Mouse (Mus musculus) lung, postnatal 0 days (tissue): ENCODE measurements around the gene Prl4a1. TPM values are rescaled to one million over a fixed set of nuclear protein-coding genes. Genes with fewer than 3 reads are reported as not detected.
"Not testable (repeated sequence)": the region's sequence is repeated elsewhere in the genome, so short reads cannot be mapped to it uniquely, and the experiment has no call there.

Experiments used
- ATAC-seq: fragments of 200-750 bp; cut with Nextera tagmentation; 2 replicates; pipeline ENCODE4 v1.8.0; 2017; ENCODE audit warnings: moderate library complexity
- DNase-seq: peaks from one replicate; pipeline ENCODE4 v3.0.0-alpha.2; 2016; ENCODE audit warnings: low spot score
- H3K27ac ChIP-seq: fragments of 300-500 bp; sonication (generic); 2 replicates; pipeline ENCODE4 v1.5.1; 2014; ENCODE audit warnings: antibody characterized with exemption, mild to moderate bottlenecking, low read length, mixed read lengths
- H3K27me3 ChIP-seq: fragments of 300-500 bp; sonication (generic); replicated peaks from 2 replicates; pipeline ENCODE4 v1.6.1; 2014; ENCODE audit warnings: low read length, mixed read lengths; ENCODE audit not compliant: insufficient read depth
- H3K36me3 ChIP-seq: fragments of 300-500 bp; sonication (generic); 2 replicates; pipeline ENCODE4 v1.6.1; 2014; ENCODE audit warnings: low read length, mixed read lengths; ENCODE audit not compliant: insufficient read depth
- H3K4me1 ChIP-seq: fragments of 300-500 bp; sonication (generic); 2 replicates; pipeline ENCODE4 v1.6.1; 2014; ENCODE audit warnings: antibody characterized with exemption, low read depth, low read length, mixed read lengths; ENCODE audit not compliant: insufficient read depth
- H3K4me2 ChIP-seq: fragments of 300-500 bp; sonication (generic); replicated peaks from 2 replicates; pipeline ENCODE4 v1.6.1; 2014; ENCODE audit warnings: low read depth, mild to moderate bottlenecking, low read length, moderate library complexity, mixed read lengths
- H3K4me3 ChIP-seq: fragments of 300-500 bp; sonication (generic); 2 replicates; pipeline ENCODE4 v1.5.1; 2014; ENCODE audit warnings: low read depth, low read length
- H3K9ac ChIP-seq: fragments of 300-500 bp; sonication (generic); replicated peaks from 2 replicates; pipeline ENCODE4 v1.6.1; 2014; ENCODE audit warnings: low read depth, mild to moderate bottlenecking
- H3K9me3 ChIP-seq: fragments of 300-500 bp; sonication (generic); 2 replicates; pipeline ENCODE4 v1.6.1; 2016; ENCODE audit warnings: low read length, mixed read lengths
- CTCF ChIP-seq: IDR thresholded peaks from 2 replicates; pipeline ENCODE4 v1.5.1; 2016; ENCODE audit warnings: antibody characterized with exemption, mild to moderate bottlenecking
- EP300 ChIP-seq: IDR thresholded peaks from 2 replicates; pipeline ENCODE4 v1.6.1; 2016; ENCODE audit warnings: antibody characterized with exemption, mild to moderate bottlenecking, control low read depth
- WGBS: fragments of 180-500 bp; shearing (Covaris S2); extraction: QIAGEN DNeasy Blood & Tissue Kit; methylation state at CpG from one replicate; pipeline ENCODE4 v1.1.7; 2014; 5-methylcytosine and 5-hydroxymethylcytosine counted together
- polyA plus RNA-seq: library from polyadenylated mRNA; unstranded; fragments of >200 nt; fragmentation: Nextera tagmentation; extraction: Ambion mirVana; gene quantifications from 2 replicates; pipeline ENCODE4 v1.2.1, GENCODE M21; 2015

Prl4a1 gene
- not detected in 2 replicates for polyA plus RNA-seq

DNA sequence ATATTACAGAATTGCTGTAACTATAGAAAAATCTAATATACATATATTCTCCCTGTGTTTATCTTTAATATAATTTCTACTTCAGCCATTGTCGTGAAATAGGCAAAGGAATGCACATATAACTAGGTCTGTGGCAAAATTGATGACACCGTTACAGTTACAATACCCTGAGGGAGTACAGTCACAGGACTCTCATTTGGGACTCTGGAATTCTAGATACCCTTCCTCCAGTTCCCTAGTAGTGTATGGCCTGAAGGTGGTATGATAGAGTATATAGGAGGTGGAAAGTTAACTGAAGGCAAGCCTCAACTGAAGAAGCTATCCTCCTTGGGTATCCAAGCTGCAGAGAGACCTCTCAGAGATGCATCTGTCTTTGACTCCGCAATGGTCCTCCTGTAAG lies at the start of gene Prl4a1:
TSS of gene Prl4a1 (plus strand) at position 301 of the 400 bp plus-strand sequence.
- ATAC-seq (no peak), DNase-seq (no peak)
- no peak for TF ChIP-seq EP300
- no peak for TF ChIP-seq CTCF
- 91% methylated on average over 3 of the region's 3 CpGs for WGBS
- Histone ChIP-seq H3K27ac (no peak within 1 kb of the TSS), H3K9me3 (no peaks in the 10 kb centered on the region), H3K4me1 (no peaks in the 10 kb centered on the region), H3K9ac (no peak within 1 kb of the TSS), H3K36me3 (no peaks in the 10 kb centered on the region), H3K4me3 (no peak within 1 kb of the TSS), H3K27me3 (no peaks in the 10 kb centered on the region), H3K4me2 (no peak within 1 kb of the TSS)

DNA sequence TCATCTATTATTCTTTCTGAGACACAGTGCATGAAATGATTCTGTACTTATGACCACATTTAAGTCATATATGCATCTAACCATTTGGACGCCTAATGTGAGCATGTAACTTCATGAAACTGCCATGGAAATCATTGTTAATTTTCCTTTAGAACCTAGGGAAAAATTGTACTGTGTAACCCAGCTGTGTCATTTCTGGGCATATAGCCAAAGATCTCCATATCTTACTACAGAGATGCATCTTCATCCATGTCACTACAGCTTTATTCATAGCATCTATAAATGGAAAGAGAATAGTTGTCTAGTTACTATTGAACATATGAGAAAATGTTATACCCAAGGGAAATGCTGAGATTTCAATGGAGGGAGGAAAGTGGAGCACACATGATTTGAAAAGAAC lies 43.1 kb upstream of the Prl4a1 start:
- no peaks in the 10 kb centered on the region for H3K4me1 ChIP-seq
- H3K9ac ChIP-seq: no peak overlapping the region
- no peaks in the 10 kb centered on the region for H3K27me3 ChIP-seq
- H3K4me2 ChIP-seq: no peak overlapping the region
- TF ChIP-seq EP300 (no peak), CTCF (no peak)
- H3K4me3 ChIP-seq: no peak overlapping the region
- no peaks in the 10 kb centered on the region for H3K36me3 ChIP-seq
- ATAC-seq (no peak), DNase-seq (no peak)
- no peak overlapping the region for H3K27ac ChIP-seq
- H3K9me3 ChIP-seq: no peaks in the 10 kb centered on the region
- 68% methylated on average over 1 of the region's 1 CpGs for WGBS

DNA sequence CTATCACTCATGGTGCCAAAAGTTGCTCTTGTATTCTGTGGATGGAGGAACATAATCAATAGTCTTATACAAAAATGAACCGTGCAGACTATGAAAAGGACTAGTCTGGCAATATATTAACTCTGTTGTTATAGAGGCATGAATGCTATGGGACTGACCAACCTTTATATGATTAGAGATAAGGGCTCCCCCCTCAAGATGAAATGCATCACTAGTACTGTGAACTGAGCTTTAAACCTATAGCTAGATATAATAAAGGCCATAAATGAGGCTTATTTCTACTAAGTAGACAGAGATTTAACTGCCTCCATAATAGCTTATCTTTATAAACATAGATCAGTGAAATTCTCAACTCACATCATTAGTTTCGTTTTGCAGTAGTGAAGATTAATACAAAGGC lies 41.7 kb upstream of the Prl4a1 start:
- not testable (repeated sequence) for H3K4me2 ChIP-seq, H3K9me3 ChIP-seq, DNase-seq, H3K4me1 ChIP-seq, H3K4me3 ChIP-seq, H3K36me3 ChIP-seq, H3K27me3 ChIP-seq, ATAC-seq, H3K27ac ChIP-seq, H3K9ac ChIP-seq
- WGBS: 48% methylated on average over 2 of the region's 2 CpGs

DNA sequence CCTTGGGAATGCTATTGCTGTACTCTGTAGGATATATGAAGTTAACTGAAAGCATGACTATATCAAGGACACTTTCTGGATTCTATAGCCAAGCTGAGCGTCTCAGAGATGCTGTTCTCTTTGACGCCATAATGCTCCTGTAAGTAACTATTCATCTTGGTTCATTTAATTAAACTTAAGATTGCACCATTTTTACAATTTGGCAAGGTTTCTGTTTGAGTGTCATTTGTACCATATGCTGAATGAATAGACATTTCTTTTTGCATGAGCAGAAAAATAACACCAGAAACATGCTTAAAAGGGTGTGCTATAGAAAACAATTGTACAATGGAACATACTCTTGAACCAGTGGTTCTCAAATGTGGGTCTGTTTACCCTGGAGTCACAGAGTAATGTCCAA lies 38.4 kb upstream of the Prl4a1 start:
- Histone ChIP-seq H3K27ac (no peak overlapping the region), H3K9ac (no peak overlapping the region), H3K9me3 (no peaks in the 10 kb centered on the region), H3K4me2 (no peak overlapping the region), H3K27me3 (no peaks in the 10 kb centered on the region), H3K4me1 (no peaks in the 10 kb centered on the region), H3K36me3 (no peaks in the 10 kb centered on the region), H3K4me3 (no peak overlapping the region)
- ATAC-seq (no peak), DNase-seq (no peak)
- TF ChIP-seq EP300: no peak
- TF ChIP-seq CTCF: no peak
- 92% methylated on average over 2 of the region's 2 CpGs for WGBS

DNA sequence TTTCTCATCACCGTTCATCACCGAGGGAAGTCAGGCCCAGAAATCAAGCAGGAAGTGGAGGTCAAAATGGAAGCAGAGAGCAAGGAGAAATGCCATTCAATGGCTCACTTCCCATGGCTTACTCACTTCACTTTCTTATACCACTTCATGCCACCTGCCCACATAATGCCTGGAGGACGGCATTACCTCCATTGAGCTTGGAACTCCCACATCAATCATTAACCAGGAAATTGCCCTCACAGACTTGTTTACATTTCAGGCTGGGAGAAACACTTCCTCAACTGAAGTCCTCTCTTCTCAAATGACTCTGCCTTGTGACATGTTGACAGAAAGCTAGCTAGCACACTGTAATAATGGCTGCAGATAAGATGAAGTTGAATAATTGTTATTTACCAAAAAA lies 19.5 kb upstream of the Prl4a1 start:
- 30% methylated on average over 3 of the region's 3 CpGs for WGBS
- 0 out of 2 replicates have a peak, but pooled peaks have one; percentile 38 for TF ChIP-seq EP300
- not testable (repeated sequence) for H3K27ac ChIP-seq, H3K4me2 ChIP-seq, H3K4me1 ChIP-seq, H3K27me3 ChIP-seq, H3K36me3 ChIP-seq, H3K4me3 ChIP-seq, H3K9ac ChIP-seq, H3K9me3 ChIP-seq, ATAC-seq
- peak; percentile 44 for DNase-seq

DNA sequence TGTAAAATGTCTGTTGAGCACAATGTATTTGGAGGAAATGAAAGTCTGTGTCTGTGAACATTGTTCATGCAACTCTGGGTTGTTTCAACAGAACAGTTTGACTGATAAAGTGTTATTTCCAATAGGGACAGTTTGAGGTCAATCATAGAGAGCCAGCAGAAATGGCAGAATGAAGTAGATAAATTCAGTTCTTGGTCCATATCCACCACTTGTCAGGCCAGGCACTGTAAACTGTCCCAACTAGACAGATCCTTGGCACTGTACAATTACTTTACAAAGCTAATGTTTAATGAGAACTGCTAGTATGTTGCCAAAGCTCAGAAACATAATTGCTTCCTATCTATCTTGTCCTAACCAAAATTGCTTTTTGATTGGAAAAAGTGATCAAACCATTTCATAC lies 13.3 kb downstream of the Prl4a1 start:
- peak; percentile 44 for DNase-seq
- Histone ChIP-seq H3K9ac (no peak overlapping the region), H3K4me1 (no peaks in the 10 kb centered on the region), H3K27ac (no peak overlapping the region), H3K9me3 (no peaks in the 10 kb centered on the region), H3K36me3 (no peaks in the 10 kb centered on the region), H3K4me2 (no peak overlapping the region), H3K4me3 (no peak overlapping the region), H3K27me3 (no peaks in the 10 kb centered on the region)
- TF ChIP-seq CTCF: no peak
- TF ChIP-seq EP300: no peak
- no peak; the same call in 1 of the 2 replicates for ATAC-seq

DNA sequence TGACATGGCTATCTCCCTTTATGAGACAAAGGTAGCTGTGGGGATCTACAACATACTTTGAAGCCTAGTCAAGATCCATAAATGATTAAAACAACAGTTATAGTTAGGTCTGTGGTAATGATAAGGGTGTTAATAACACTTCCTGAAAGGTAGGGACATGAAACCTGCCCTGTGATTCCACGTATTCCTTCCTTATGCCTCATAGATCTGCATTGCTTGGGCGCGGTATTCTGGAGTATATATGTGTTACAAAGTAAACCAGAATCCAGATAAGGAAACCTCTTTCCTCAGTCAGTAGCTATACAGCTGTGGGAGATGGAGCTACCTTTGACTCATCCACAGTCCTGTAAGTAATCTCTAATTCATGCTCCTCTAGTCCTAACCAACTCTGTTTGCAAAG lies 53.3 kb downstream of the Prl4a1 start:
- Histone ChIP-seq H3K27ac (no peak overlapping the region), H3K4me1 (no peaks in the 10 kb centered on the region), H3K27me3 (no peaks in the 10 kb centered on the region), H3K4me3 (no peak overlapping the region), H3K9me3 (no peaks in the 10 kb centered on the region), H3K9ac (no peak overlapping the region), H3K36me3 (no peaks in the 10 kb centered on the region), H3K4me2 (no peak overlapping the region)
- TF ChIP-seq EP300 (no peak), CTCF (no peak)
- whole genome bisulfite sequencing: 87% methylated on average over 3 of the region's 3 CpGs
- DNase-seq: no peak
- no peak for ATAC-seq

Other genes with a start within 250 kb of the Prl4a1 start
- not detected in 2 replicates for gene Prl7c1, start 235.4 kb upstream of the Prl4a1 start, polyA plus RNA-seq
- not detected in 2 replicates for gene Prl2a1, start 214.6 kb upstream of the Prl4a1 start, polyA plus RNA-seq
- gene Prl2c1, start 166.9 kb upstream of the Prl4a1 start, polyA plus RNA-seq: not detected in 2 replicates
- not detected in 2 replicates for gene Prl5a1, start 126.3 kb downstream of the Prl4a1 start, polyA plus RNA-seq
- 3.4 and 4.0 TPM in 2 replicates for gene Gm11361, start 241.3 kb downstream of the Prl4a1 start, polyA plus RNA-seq